Mouse (Mus musculus) kidney, embryonic 15.5 days (tissue): ENCODE measurements around the gene Kalrn. TPM values are rescaled to one million over a fixed set of nuclear protein-coding genes. Genes with fewer than 3 reads are reported as not detected.
A peak's percentile ranks its signal among the peaks of the same experiment; 100 is the strongest.

ENCODE experiments used
- ATAC-seq: fragments of 200-750 bp; cut with Nextera tagmentation; replicated peaks from 2 replicates; pipeline ENCODE4 v1.8.0; 2017; ENCODE audit warnings: moderate TSS enrichment; ENCODE audit not compliant: low FRiP score
- H3K27ac ChIP-seq: fragments of 300-500 bp; sonication (generic); 2 replicates; pipeline ENCODE4 v1.5.1; 2015; ENCODE audit warnings: mild to moderate bottlenecking, inconsistent platforms
- H3K27me3 ChIP-seq: fragments of 300-500 bp; sonication (generic); 2 replicates; pipeline ENCODE4 v1.6.1; 2015; ENCODE audit warnings: inconsistent platforms
- H3K36me3 ChIP-seq: fragments of 300-500 bp; sonication (generic); 2 replicates; pipeline ENCODE4 v1.6.1; 2015; ENCODE audit warnings: inconsistent platforms
- H3K4me1 ChIP-seq: fragments of 300-500 bp; sonication (generic); 2 replicates; pipeline ENCODE4 v1.6.1; 2015; ENCODE audit warnings: inconsistent platforms
- H3K4me2 ChIP-seq: fragments of 300-500 bp; sonication (generic); 2 replicates; pipeline ENCODE4 v1.6.1; 2015; ENCODE audit warnings: moderate library complexity, mild to moderate bottlenecking, inconsistent platforms
- H3K4me3 ChIP-seq: fragments of 300-500 bp; sonication (generic); replicated peaks from 2 replicates; pipeline ENCODE4 v1.5.1; 2015; ENCODE audit warnings: mild to moderate bottlenecking, inconsistent platforms
- H3K9ac ChIP-seq: fragments of 300-500 bp; sonication (generic); 2 replicates; pipeline ENCODE4 v1.6.1; 2015; ENCODE audit warnings: mild to moderate bottlenecking, inconsistent platforms
- H3K9me3 ChIP-seq: fragments of 300-500 bp; sonication (generic); replicated peaks from 2 replicates; pipeline ENCODE4 v1.6.1; 2016; ENCODE audit warnings: inconsistent platforms
- WGBS: fragments of 180-500 bp; shearing (Covaris S2); methylation state at CpG from one replicate; pipeline ENCODE4 v1.1.7; 2015; ENCODE audit warnings: mixed read lengths; 5-methylcytosine and 5-hydroxymethylcytosine counted together
- polyA plus RNA-seq: library from polyadenylated mRNA; unstranded; fragments of >200 nt; fragmentation: Nextera tagmentation; extraction: Ambion mirVana; gene quantifications from 2 replicates; pipeline ENCODE4 v1.2.1, GENCODE M21; 2015

Gene Kalrn
- polyA plus RNA-seq, 1 experiment from 2014 or later: 15.8 TPM

GRCm38 (mm10) chr16:34549470-34549999, 23.8 kb downstream of the Kalrn start:
- no peaks in the 10 kb centered on the region for H3K36me3 ChIP-seq
- WGBS: 72% methylated on average over 5 of the region's 5 CpGs

GRCm38 (mm10) chr16:34546805-34547509, 26.4 kb downstream of the Kalrn start:
- no peak for ATAC-seq

More at GRCm38 (mm10) chr16:34549470-34549999, 23.8 kb downstream of the Kalrn start:
- H3K9ac ChIP-seq: no peak overlapping the region
- H3K4me1 ChIP-seq: peaks cover 23% of the 10 kb centered on the region
- no peak overlapping the region for H3K4me2 ChIP-seq
- H3K27ac ChIP-seq: no peak overlapping the region
- no peaks in the 10 kb centered on the region for H3K9me3 ChIP-seq
- H3K4me3 ChIP-seq: no peak overlapping the region
- ATAC-seq: no peak
- no peaks in the 10 kb centered on the region for H3K27me3 ChIP-seq

GRCm38 (mm10) chr16:34543754-34544153, 29.6 kb downstream of the Kalrn start:
- Histone ChIP-seq H3K36me3 (peaks cover 4% of the 10 kb centered on the region), H3K9me3 (no peaks in the 10 kb centered on the region; the same call in 1 of the 2 replicates), H3K4me1 (peaks cover 8% of the 10 kb centered on the region; the same call in 1 of the 2 replicates), H3K27me3 (no peaks in the 10 kb centered on the region), H3K4me2 (no peak overlapping the region), H3K27ac (no peak overlapping the region), H3K9ac (no peak overlapping the region), H3K4me3 (no peak overlapping the region)
- 78% methylated on average over 4 of the region's 4 CpGs for WGBS
- ATAC-seq: no peak

More at GRCm38 (mm10) chr16:34546805-34547509, 26.4 kb downstream of the Kalrn start:
- Histone ChIP-seq H3K9me3 (no peaks in the 10 kb centered on the region; the same call in 1 of the 2 replicates), H3K27ac (no peak overlapping the region), H3K4me2 (no peak overlapping the region), H3K36me3 (peaks cover 4% of the 10 kb centered on the region), H3K4me1 (0 out of 2 replicates have a peak, but pooled peaks cover 8% of the 10 kb centered on the region), H3K4me3 (no peak overlapping the region), H3K27me3 (no peaks in the 10 kb centered on the region), H3K9ac (no peak overlapping the region)
- 57% methylated on average over 6 of the region's 6 CpGs for WGBS

DNA sequence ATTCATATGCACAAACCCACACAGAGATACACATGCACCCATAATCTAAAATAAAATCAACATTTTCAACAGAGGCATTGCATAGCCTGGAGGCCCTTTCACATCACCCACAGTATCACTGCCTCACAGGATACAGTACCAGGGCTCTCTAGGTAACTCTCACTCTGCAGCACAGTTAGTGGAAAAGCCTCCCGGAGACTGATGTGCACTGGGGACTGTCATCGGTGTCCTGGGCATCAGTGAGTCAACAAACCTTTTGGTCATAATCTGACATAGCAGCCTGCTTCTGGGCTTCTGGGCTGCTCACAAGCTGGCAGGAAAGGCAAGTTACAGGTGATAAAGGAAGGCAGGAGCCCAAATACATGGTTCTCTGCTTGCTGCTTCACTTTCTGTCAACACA, 31.0 kb downstream of the Kalrn start:
- no peak overlapping the region for H3K4me2 ChIP-seq
- no peak overlapping the region for H3K4me3 ChIP-seq
- H3K36me3 ChIP-seq: peaks cover 4% of the 10 kb centered on the region
- no peaks in the 10 kb centered on the region for H3K27me3 ChIP-seq
- H3K4me1 ChIP-seq: peaks cover 11% of the 10 kb centered on the region
- ATAC-seq: no peak
- no peak overlapping the region for H3K9ac ChIP-seq
- no peaks in the 10 kb centered on the region; the same call in 1 of the 2 replicates for H3K9me3 ChIP-seq
- H3K27ac ChIP-seq: no peak overlapping the region
- 98% methylated on average over 2 of the region's 2 CpGs for WGBS

DNA sequence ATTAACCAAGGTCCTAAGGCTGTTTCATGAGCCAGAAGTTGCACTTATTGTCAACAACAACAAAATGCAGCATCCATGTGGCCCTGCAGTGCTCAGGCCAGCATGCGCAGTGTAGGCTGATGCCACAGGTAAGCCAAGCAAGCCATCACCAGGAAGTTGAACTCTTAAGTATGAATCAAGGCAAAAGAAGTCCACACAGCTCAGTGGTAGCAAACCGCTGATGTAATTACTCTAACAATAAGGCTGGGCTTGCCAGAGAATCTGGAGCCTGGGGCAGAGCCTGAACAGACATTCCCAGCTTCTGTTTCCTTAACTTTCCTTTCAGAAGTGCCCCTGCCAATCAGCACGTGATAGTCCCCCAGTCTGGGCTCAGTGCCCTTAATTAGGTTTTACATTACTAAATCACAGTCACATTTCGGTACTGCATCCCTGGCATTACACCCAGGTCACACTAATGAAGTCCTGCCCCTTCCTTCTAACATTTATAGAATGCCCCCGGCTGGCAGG, 34.6 kb downstream of the Kalrn start:
- WGBS: 62% methylated on average over 5 of the region's 5 CpGs
- H3K9me3 ChIP-seq: no peaks in the 10 kb centered on the region; the same call in 1 of the 2 replicates
- H3K27me3 ChIP-seq: no peaks in the 10 kb centered on the region
- no peak overlapping the region for H3K9ac ChIP-seq
- H3K4me1 ChIP-seq: peaks cover 34% of the 10 kb centered on the region
- H3K4me3 ChIP-seq: no peak overlapping the region
- ATAC-seq: 0 out of 2 replicates have a peak, but pooled peaks have one; percentile 41
- H3K36me3 ChIP-seq: peaks cover 4% of the 10 kb centered on the region
- H3K4me2 ChIP-seq: no peak overlapping the region
- no peak overlapping the region for H3K27ac ChIP-seq

DNA sequence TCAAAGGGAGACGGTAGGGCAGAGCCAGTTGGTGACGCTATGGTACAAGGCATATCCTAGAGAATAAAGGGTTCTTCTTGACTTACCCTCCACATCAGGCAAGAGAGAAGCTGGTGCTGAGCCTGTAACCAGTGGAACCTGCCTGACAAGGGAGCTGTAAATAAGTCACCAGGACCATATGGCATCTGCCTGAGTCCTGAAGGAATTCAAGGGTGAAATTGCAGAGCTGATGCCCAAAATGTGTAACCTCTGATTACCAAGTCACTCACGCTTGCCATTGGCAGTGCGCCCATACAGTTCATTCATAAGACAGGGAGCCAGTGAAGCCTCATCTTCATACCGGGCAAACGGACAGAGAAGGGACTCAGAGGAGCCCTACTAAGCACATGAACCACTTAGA, 37.0 kb downstream of the Kalrn start:
- Histone ChIP-seq H3K27ac (no peak overlapping the region), H3K4me2 (no peak overlapping the region), H3K9ac (no peak overlapping the region), H3K4me1 (peaks cover 36% of the 10 kb centered on the region), H3K36me3 (no peaks in the 10 kb centered on the region), H3K4me3 (no peak overlapping the region), H3K27me3 (no peaks in the 10 kb centered on the region), H3K9me3 (no peaks in the 10 kb centered on the region)
- peak; percentile 85 for ATAC-seq
- WGBS: 67% methylated on average over 6 of the region's 6 CpGs

DNA sequence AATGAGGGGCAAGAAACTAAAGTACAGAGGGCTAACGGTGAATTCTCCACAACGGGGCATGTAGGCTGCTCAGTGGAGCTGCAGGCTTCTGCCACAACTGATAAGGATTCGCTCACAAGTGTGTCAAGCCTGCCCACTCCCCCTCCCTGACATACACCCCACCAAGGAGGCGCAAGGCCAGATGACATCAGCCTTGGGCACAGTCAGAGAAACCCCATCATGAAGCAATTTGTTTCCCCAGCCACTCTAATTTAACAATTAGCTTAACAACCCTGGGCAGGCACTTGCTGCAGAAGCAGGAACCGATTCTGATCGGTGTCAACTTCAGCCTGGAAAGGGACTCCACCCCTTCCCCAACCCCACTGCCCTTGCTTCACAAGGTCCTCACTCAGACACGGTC, 38.2 kb downstream of the Kalrn start:
- Histone ChIP-seq H3K36me3 (no peaks in the 10 kb centered on the region), H3K4me1 (peaks cover 36% of the 10 kb centered on the region), H3K9me3 (no peaks in the 10 kb centered on the region), H3K27ac (no peak overlapping the region), H3K9ac (no peak overlapping the region), H3K4me2 (no peak overlapping the region), H3K27me3 (no peaks in the 10 kb centered on the region), H3K4me3 (no peak overlapping the region)
- 39% methylated on average over 7 of the region's 7 CpGs for WGBS
- no peak for ATAC-seq

- Histone ChIP-seq H3K27ac (no peak overlapping the region), H3K27me3 (no peaks in the 10 kb centered on the region), H3K9me3 (no peaks in the 10 kb centered on the region), H3K4me3 (no peak overlapping the region), H3K4me2 (no peak overlapping the region), H3K4me1 (peaks cover 30% of the 10 kb centered on the region), H3K9ac (no peak overlapping the region), H3K36me3 (no peaks in the 10 kb centered on the region)
- WGBS: 4% methylated on average over 1 of the region's 1 CpGs
- no peak for ATAC-seq
Observed at GRCm38 (mm10) chr16:34531506-34531905, 41.8 kb downstream of the Kalrn start.

GRCm38 (mm10) chr16:34530029-34530428, 43.3 kb downstream of the Kalrn start:
- Histone ChIP-seq H3K27me3 (no peaks in the 10 kb centered on the region), H3K4me2 (no peak overlapping the region), H3K9me3 (no peaks in the 10 kb centered on the region), H3K27ac (no peak overlapping the region), H3K4me1 (peaks cover 15% of the 10 kb centered on the region), H3K36me3 (no peaks in the 10 kb centered on the region), H3K4me3 (no peak overlapping the region), H3K9ac (no peak overlapping the region)
- no peak for ATAC-seq
- 83% methylated on average over 5 of the region's 5 CpGs for WGBS

GRCm38 (mm10) chr16:34528234-34528983, 44.9 kb downstream of the Kalrn start:
- H3K4me2 ChIP-seq: no peak overlapping the region
- no peak overlapping the region for H3K9ac ChIP-seq
- WGBS: 50% methylated on average over 5 of the region's 5 CpGs
- no peaks in the 10 kb centered on the region for H3K36me3 ChIP-seq
- H3K9me3 ChIP-seq: no peaks in the 10 kb centered on the region
- peaks cover 4% of the 10 kb centered on the region for H3K4me1 ChIP-seq
- no peak overlapping the region for H3K4me3 ChIP-seq
- no peak for ATAC-seq
- no peak overlapping the region for H3K27ac ChIP-seq
- H3K27me3 ChIP-seq: no peaks in the 10 kb centered on the region

- Histone ChIP-seq H3K36me3 (no peaks in the 10 kb centered on the region), H3K9ac (no peak overlapping the region), H3K9me3 (no peaks in the 10 kb centered on the region), H3K27me3 (no peaks in the 10 kb centered on the region), H3K4me1 (peaks cover 4% of the 10 kb centered on the region), H3K4me2 (no peak overlapping the region), H3K4me3 (no peak overlapping the region), H3K27ac (no peak overlapping the region)
- ATAC-seq: no peak
- whole genome bisulfite sequencing: 82% methylated on average over 7 of the region's 7 CpGs
Observed at GRCm38 (mm10) chr16:34526378-34526777, 47.0 kb downstream of the Kalrn start.

- ATAC-seq: no peak
- Histone ChIP-seq H3K27me3 (no peaks in the 10 kb centered on the region), H3K4me2 (no peak overlapping the region), H3K27ac (no peak overlapping the region), H3K36me3 (no peaks in the 10 kb centered on the region), H3K4me3 (no peak overlapping the region), H3K9me3 (no peaks in the 10 kb centered on the region), H3K4me1 (peaks cover 4% of the 10 kb centered on the region), H3K9ac (no peak overlapping the region)
- WGBS: 79% methylated on average over 8 of the region's 8 CpGs
Observed at GRCm38 (mm10) chr16:34525866-34526265, 47.5 kb downstream of the Kalrn start.
